Mouse (Mus musculus) naive thymus-derived CD4-positive, alpha-beta T cell, adult 2 months (primary cell): Measurements from ENCODE around the gene Stk24.

Experiments used
- DNase-seq: peaks from one replicate; pipeline ENCODE4 v3.0.0-alpha.2; 2011; ENCODE audit warnings: low read depth

Stk24 gene

DNA sequence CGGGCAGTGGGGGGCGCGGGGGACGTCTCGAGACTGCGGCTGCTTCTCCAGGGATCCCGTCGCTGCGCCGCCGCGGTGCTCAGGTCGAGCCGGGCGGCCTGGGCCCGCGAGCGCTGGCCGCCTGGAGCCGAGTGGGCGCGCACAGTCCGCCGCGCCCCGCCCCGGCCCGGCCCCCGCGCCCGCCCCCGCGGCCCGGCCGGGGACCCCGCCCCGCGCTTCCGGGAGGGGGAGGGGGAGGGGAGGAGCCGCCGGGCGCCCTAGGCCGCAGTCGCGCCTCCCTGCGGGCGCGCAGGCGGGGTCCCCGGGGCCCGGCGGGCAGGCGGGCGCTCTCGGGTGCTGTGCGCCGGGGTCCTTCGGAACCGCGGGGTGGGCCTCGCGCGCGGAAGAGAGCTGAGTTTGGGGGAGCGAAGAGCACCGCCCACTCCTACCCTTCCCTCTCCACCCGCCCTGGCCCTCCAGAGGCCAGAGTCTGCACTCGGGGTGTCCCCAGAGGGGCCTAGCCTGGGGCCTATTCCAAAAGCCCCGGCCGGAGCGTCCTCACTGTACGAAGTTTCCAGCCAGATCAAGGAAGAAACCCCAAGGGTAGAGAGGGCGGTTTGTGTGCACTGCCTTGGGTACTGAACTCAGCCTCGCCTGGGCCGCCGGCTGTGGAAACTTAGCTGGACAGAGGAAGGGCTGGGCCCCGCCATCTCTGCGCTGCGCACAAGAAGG, 540 bp downstream of the Stk24 start:
- DNase-seq = peak; percentile 86

DNA sequence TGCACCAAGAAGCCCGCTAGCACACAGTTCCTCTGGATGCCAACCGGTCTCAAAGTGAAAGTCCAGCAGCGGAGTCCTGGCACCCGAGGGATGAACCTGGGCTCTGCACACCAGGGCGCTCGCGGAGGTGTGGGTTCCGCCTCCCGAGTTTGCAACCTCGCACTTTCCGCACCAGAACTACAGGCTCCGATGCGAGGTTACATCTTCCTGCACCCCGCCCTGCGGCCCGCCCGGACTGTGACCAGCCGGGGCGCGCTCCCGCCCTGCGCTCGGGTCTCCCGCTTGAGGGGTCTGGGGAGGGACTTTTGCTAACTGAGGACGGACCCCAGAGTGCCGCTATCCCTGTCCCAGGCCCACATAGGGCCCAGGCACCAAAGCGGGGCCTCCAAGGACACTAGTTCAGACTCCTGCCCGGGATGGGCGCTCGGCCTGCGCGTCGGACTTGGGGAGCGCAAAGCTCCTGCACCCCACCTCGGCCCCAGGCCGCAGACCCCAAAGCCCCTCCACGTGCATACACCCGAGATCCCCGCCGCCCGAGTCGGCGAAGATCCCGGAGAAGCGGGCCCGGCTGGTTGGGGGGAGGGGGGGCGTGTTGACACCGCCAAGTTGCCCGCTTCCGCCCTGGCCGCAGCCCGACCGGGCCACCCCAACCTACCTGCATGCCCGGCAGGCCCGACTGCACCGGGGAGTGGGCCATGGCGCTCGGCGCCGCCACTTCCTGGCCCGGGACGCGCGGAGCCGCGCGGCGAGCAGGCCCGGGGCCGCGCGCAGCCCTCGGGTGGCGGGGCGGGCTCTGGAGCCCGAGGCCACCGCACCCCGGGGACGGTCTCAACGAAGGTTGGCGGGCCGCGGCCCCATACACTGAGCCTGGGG, 1.3 kb downstream of the Stk24 start:
- DNase-seq = peak; percentile 81

DNA sequence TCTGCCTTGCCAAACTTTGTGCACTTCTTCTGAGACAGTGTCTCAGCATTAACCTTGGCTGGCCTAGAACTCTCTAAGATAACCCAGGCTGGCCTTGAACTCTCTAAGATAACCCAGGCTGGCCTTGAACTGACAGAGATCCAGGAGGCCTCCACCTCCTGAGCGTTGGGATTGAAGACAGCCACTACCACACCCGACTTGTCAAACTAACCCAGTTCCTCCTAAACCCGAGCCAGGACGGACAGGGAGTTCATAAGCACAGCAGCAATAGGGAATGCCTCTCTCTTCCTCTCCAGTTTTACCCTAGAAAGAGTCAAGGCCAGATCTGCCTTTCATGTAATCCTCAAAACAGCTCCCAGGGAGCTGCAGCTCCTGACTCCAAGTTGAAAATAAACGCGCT, 3.2 kb downstream of the Stk24 start:
- DNase-seq = no peak

DNA sequence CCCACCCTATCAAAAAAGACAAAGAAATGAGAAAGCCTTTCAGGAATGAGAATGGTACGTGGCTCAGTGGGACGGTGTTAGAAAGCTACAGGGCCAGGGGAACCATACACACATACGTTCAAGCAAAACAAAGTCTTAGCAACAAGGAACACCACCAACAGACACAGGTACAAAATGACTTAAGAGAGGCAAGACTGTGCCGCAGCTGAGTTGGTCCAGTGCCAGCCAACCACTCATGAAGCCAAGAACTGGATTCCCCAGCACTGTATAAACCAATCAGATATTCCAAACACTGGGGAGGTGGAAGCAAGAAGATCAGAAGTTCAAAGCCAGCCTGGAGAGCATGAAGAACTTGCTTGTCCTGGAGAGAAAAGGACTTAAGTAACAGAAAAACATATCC, 5.9 kb downstream of the Stk24 start:
- peak; percentile 50 for DNase-seq

DNA sequence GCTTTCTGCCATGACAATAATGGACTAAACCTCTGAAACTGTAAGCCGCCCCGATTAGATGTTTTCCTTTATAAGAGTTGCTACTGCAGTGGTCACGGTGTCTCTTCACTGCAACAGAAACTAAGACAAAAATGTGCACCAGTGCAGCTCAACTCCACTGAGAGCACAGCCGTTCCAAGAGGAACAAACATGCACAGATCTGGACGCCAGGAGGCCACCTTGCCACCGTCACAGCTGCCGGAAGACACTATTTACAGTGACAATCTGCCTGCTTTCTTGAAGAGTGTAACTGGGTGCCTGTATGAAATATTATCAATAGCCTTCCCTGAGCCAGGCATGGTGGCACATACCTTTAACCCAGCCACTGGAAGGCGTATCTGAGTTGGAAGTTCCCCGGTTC, 6.8 kb downstream of the Stk24 start:
- DNase-seq = peak; percentile 53

DNA sequence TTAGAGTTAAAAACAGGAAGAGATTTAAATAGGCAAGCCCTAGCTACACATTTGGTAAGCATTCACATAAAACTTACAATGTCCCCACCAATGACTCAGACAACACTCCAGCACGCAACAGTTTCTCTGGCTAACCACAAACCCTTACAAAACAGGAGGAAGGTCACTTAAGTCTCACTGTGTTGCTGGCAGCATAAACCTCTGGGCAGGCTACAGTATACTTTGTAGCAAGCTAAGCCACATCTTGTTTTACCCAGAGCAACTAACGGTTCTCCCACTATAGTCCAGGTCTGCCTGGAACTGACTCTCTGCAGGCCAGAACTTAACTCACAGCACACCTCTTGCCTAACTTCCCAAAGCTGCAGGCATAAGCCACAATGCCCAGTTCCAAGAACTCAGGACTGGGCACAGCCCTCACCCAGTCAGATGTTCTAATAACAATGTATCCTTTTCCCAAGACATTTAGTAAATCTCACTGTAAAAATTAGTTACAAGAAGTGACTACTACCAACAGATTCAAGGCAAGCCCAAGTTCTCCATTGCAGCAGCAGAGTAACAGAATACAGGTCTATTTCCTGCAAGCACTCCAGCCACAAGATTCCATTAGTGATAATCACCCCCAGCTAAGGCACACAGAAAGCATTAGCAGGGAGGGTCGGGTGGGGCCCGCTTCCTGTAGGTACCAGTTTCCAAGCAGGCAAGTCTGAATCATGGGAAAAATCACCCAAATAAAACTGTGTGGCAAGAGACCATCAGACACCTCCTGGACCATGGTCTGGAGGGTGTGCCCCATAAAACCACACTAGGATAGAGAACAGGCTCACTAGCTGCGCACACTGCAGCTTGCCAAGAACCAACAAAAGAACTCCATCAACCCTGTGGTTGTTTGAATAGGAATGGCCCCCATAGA, 7.6 kb downstream of the Stk24 start:
- DNase-seq = no peak

DNA sequence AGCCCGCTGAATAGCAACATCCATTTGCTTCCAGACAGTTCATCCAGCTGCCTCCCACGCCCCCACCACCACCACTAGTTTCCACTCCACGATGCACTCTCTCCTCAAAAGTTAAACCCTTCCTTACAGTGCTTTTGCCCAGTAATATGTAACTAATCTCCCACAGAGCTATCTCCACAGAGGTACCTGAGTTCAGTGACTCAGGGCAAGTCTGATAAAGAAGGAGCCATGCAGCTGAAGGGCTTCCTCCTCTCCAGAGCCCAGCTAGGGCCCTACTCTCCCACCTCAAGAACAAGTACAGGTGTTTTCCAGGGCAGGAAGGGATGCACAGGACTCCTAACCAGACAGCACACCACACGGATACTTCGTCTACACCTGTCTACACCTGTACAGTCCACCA, 10.4 kb downstream of the Stk24 start:
- DNase-seq = no peak

DNA sequence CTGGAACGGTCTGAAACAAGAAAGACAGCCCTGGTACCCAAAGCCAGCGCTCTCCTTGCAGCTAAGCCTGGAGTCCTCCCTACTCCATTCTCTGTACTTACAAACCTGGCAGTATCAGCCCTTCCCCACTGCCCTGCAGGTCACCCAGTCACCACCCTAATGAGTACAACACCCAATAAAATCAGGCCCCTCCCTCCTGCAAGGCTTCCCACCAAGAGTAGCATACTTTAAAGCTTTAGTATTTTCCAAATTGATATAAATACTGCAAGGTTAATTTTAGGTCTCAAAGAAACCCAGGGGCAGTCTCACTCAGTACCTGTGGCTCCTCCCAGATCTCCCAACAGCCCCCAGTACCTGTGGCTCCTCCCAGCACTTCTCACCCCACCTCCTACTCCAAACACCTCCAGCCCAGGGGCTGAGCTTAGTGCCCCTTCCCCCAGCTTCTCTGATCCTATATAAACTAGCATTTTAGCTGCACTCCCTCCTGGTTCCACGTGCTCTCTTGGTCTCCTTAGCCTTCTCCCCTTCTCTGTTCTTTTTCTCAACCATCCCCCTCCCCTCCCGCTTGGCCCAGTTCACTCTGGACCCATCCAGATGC, 11.6 kb downstream of the Stk24 start:
- DNase-seq = no peak

DNA sequence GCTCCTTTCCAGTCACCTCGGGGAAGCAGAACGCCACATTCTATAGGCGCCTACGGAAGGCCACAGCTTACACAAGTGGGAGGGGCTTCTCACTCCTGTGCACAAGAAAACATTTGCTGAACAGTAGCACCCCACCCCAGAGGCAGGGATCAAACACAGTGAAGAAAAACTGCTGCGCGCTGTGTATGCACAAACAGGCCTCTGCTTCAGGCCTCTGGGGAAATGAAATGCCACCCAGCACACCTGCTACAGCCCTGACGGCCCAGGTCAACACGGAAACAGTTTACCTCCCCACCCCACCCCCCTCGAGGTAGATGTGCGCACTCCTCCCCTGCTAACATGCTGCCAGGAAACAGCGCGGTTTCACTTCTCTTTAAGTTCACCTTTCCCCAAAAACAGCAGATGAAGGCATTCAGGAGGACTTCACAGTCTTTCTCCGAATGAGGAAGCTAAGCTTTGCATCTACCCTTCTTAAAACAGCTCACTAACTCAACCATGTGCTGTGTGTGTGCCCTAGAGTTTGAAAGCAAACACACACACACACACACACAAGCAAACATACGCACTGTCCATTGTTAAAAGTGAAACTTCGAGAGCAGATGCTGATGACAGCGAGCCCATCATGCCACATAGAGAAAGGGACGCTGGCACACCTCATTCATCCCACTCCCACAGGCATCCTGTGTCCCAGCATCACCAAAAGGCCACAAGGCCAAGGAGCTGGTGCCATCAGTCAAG, 13.7 kb downstream of the Stk24 start:
- peak; percentile 87 for DNase-seq

DNA sequence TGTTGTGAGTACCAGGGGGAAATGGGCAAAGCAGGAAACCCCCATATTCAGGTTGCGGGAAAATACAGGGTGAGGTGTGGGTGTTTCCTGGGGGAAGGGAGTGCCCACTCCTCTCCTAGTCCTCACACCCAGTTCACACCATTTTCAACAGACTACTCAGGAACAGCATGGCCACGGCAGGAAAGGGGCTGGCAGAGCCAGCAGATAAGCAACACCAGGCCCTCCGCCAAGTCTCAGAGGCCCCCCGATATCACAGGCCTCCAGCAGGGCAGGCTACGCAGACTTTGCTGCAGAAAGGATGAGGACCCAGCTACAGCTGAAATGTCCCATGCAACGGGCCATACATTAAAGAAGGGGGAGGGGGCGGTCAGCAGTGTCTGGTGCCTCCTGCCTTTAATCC, 14.4 kb downstream of the Stk24 start:
- DNase-seq = no peak

DNA sequence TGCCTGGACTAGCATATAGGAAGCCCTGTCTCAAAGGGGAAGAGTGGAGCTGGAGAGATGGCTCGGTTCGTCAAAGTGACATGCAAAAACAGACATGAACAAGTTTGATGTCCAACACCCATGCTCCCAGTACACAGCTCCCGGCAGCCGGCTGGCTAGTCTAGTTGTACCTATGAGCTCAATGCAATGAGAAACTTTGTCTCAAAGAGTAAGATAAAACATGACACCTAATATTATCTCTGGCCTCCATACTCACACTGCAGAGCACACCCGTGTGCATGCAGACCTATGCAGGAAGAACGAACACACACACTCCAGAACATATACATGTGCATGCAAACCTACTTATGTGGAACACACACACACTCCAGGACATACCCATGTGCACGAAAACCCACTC, 15.5 kb downstream of the Stk24 start:
- no peak for DNase-seq

DNA sequence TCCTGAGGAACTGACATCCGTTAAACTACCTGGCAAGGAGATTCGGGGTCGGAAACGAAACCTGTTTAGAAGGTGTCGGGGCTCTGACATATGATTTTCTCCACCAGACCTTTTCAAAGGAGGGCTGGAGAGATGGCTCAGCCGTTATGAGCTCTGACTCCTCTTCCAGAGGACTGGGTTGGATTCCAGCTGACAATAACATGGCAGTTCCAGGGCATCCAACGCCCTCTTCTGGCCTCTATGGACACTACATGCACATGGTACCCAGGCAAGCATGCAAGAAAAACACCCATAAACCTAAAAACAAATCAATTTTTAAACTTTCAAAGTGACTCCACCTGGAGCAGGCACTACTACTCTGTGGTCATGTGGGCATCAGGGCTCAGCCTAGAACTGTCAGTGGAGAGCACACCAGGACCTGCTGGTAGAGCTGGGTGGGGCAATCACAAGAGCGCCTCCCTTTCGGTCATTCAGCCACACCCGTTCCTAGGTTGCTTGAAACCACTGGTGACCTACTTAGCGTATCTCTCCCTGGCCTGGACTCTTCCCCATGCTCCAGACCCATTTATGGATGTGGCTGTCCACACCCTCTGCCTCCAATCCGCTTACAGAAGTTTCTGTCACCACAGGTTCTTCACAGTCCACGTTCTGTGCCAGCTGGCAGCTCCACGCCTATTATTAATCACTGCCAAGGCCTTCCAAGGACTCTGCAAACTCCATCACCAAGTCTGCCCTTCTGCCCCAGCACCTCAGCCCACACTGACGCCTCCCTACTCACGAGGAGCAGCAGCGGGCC, 18.3 kb downstream of the Stk24 start:
- peak; percentile 52 for DNase-seq

DNA sequence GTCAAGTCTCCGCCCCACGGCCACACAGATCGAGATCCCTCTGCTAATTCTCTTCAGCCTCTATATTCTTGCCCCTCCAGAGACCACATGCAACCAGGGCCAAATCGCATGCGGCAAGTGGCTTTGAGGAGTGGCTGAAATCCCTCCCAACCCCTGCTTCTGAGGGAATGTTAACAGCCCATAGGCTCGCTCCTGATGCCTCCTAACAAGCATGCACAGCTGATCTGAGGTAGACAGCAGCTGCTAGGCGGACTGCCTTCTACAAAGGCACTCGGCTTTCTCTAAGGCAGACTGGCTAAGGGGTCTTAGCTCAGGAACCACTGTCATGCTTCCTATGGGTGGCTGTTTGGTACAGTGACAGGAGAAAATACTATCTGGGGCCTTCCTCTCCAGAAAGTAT, 20.0 kb downstream of the Stk24 start:
- DNase-seq = no peak

DNA sequence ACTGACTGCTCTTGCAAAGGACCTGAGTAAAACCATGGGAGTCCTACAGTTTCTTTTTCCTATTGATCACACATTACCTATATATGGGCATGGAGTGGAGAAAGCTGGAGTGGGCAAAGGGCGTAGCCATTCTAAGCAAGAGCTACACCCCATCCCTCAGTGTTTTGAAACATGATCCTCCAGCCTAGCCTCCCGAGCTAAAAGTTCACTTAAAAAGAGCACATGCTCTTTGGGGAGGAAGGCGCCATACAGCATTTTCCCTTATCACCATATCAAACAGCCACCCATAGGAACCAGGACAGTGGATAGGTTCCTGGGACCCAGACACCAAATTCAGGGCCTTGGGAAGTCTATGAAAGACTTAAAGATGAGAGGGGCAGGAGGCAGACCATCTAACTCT, 20.8 kb downstream of the Stk24 start:
- no peak for DNase-seq

DNA sequence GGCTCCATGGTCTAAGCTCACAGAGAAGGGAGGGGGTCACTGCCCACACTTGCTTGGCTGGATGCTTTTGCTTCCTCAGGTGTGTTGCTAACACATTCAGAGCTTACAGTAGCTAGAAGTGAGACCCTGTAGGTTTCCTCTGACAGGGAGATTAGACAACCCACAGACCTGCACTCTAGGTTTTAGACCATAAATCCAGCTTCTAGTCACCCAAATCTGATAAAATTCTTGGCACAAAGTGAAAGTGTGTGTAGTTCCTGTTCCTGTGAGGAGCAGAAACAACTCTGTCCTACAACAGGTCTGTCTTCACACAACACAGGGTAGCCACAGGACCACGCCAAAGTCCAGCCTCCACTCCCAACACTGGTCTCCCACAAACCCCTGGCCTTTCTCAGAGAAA, 21.5 kb downstream of the Stk24 start:
- DNase-seq = no peak

DNA sequence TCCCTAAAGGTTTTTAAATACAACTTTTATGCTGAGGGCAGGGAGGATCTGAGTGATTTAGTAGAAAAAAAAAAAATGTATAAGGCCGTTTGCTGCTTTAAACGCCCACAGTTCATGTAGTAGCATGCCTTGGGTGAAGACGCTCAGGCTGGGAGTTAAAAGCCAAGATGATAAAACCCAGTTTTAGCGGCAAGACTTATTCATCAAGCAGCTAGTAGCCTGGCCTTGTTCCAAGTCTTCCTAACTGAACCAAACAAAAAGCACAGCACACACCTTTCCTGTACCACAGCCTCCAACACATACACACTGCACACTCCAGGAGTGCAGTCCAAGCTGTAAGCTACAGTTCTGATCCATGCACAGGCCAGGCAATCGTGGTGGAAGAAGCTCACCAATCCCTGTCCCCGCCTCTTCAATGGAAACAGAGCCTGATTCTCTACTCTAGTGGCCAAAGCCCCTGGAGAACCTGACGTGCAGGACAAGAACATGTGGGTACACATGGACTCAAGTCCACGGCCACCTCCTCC, 23.4 kb downstream of the Stk24 start:
- peak; percentile 52 for DNase-seq

DNA sequence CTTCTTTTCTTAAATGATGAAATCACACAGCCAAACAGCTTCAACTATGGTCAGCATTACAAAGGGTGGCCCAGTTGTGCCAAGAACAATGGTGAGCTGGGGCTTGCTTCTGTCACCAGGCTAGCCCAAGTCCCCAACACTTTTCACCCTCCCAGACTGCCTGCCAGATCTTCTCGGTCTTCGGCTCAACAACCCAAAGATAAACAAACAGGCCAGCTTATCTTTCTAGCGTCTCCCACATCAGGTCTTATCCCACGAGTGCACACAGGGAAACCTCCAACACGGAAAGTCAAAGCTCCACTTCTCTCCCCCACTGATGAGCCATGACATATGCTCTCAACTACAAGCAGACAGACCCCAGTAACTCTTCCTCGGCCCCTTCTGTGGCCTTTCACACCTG, 24.1 kb downstream of the Stk24 start:
- DNase-seq = no peak

DNA sequence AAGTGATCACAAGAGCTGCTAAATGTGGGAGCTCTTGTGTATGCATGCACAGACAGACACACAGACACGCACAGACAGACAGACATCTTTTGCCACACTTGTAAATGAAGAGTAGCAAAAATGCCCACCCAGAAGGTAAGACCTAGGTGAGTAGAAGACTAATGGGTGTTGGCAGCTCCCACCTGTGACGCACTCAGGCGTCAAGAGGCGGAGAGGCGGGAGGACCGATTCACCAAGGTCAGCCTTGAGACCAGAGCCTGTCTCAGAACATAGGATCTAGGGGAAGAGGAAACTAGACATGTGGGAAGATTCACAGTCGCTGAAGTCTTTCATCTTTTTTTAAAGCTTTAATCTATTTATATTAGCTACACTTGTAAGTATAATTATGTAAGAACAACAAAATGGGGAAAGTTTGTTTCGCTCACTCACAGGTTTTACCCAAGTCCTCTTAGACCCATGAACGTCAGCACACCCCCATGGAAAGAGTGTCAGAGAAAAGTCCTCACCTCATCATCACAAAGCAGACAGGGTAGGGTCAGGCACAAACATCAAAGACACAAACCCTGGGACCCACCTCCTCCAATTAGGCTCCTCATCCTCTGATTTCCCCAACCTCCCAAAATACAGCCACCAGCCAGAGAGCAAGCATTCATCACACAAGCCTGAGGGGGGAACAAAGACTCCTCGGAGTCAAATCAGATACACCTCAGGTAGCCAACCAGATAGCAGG, 26.0 kb downstream of the Stk24 start:
- DNase-seq = peak; percentile 49

DNA sequence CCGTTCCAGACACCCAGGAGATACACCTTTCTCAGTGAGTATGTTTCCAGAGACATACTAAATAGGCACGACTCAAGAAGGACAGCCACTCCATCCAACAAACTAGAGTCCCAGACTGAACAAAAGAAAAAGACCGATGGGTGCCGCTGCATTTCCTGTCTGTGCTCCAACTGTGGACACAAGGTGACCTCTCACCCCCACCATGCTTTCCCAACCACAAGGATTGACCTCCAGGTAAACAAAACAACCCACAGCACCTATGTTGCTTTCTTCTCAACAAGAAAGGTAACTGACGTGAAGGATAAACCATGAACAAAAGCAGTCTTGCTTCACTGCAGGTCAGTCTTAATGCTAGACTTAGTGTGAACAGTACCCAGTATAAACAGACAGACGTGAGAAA, 27.1 kb downstream of the Stk24 start:
- DNase-seq = no peak

DNA sequence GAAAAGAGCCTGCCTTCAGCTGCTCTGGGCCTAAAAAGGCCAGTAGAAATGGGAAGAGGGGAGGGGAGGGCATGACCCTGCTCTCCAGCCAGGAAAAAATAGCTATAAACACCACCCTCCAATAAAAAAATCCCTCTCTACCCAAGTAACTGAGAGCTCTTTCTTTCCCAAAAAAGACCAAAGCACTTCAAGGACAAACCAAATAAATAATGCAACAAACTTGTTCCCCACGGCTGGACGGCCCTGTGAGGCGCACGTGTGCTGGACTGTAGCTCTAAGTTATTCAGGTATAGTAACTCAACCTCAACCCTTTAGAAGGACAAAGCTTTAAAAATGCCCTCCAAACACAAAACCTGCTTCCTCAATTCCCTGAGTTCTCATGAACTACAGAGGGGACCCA, 28.1 kb downstream of the Stk24 start:
- no peak for DNase-seq
